Mouse (Mus musculus): ENCODE results near the gene Reep3. TPM values are rescaled to one million over a fixed set of nuclear protein-coding genes. Genes with fewer than 3 reads are reported as not detected.
"Not testable (repeated sequence)": the region's sequence is repeated elsewhere in the genome, so short reads cannot be mapped to it uniquely, and the experiment has no call there.

Reep3 gene
- polyA plus RNA-seq, 2 experiments: 35.0 to 41.3 TPM

DNA sequence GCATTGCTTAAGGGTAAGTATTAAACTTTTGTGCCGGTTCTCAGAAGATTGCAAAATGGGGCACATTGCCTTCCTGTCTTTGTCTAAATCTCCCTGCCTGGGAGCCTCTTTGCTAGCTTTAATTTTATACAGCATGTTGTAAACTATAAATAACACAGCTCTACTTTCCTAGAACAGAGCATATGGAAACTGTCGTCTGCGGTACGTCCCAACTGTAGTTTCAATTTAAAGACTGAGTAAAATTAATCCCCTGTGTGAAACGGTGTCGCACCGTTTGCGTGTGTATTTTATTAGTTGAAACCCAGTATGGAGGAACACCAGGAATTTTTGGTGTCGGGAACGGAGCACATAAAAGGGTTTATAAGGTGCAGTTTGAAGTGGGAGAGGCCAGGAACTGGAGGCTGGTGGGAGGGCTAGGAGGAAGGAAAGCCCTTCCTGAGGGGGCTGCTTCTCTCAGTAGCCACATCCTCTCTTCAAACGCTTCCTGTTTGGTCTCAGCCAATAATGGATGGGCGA is 92.2 kb downstream of the Reep3 start:
- no peaks in the 10 kb centered on the region for H3K9me3 ChIP-seq (ENCODE audit: control insufficient read depth, low read length)

DNA sequence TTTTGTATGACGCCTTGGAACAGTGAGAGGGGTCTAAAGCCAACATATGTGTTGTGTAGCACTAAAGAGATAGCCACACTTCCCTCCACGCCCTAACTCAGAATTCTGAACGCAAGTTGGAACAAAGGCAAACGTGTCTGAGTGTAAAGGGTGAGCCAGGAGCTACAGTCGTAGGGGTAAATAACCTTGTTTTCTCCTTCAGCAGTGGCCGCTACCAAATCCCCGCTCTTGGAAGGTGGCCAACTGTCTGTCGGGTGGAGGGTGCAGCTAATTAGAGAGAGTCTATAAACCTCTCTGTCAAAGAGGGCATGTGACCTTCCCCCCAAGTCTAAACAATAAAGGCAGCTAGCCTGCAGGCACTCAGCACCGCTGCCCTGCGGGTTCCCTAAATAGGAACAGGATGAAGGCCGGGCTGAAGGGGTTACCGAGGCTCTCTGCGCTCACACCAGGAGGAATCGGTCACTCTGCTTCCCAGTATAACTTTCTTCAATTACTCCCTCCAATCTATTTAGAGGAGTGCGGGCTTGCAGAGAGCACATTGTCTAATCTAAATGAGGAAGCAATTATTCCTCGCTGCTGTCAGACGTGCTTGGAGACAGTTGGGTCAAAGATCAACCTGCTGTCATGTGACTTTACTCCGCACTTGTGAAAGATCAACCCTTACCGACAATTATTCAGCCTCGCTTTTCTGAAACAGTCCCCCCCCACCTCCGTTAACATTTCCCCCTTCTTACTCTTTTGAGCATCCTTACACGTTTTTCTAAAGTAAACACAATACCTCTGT is 92.8 kb downstream of the Reep3 start:
- TF ChIP-seq POLR2A (IDR thresholded peaks at IDR 0.05; ENCODE audit: borderline replicate concordance, extremely low read depth, insufficient read depth, insufficient read length): no peak
- H3K4me1 ChIP-seq (ENCODE audit: control insufficient read depth, insufficient read depth, low read length): peaks cover 26% of the 10 kb centered on the region
- no peaks in the 10 kb centered on the region; the same call in 1 of the 2 replicates for H3K36me3 ChIP-seq (ENCODE audit: control insufficient read depth, insufficient read depth, low read length)
- H3K4me3 ChIP-seq (replicated peaks; ENCODE audit: low read length): peak overlapping the region; percentile 33
- H3K9me3 ChIP-seq (ENCODE audit: control insufficient read depth, low read length): no peaks in the 10 kb centered on the region
- under 1% methylated on average over 22 of the region's 22 CpGs for WGBS
- H3K4me2 ChIP-seq (replicated peaks; ENCODE audit: low read depth, low read length, severe bottlenecking): peak overlapping the region; percentile 60
- DNase-seq (ENCODE audit: low spot score) (peak; percentile 45), ATAC-seq (ENCODE audit: low FRiP score, low read depth) (peak; percentile 17)
- no peaks in the 10 kb centered on the region for H3K27me3 ChIP-seq (ENCODE audit: control insufficient read depth, insufficient read depth, low read length)
- H3K27ac ChIP-seq (replicated peaks; ENCODE audit: low read depth, low read length): peak overlapping the region; percentile 94
- peak overlapping the region; percentile 41; the same call in 1 of the 2 replicates for H3K9ac ChIP-seq (ENCODE audit: low read depth, low read length, severe bottlenecking)

More for the DNA sequence above, 92.2 kb downstream of the Reep3 start:
- peaks cover 26% of the 10 kb centered on the region for H3K4me1 ChIP-seq (ENCODE audit: control insufficient read depth, insufficient read depth, low read length)
- peak overlapping the region; percentile 33 for H3K4me3 ChIP-seq (replicated peaks; ENCODE audit: low read length)
- TF ChIP-seq POLR2A (IDR thresholded peaks at IDR 0.05; ENCODE audit: borderline replicate concordance, extremely low read depth, insufficient read depth, insufficient read length): no peak
- 0% methylated on average over 12 of the region's 12 CpGs for WGBS
- H3K36me3 ChIP-seq (ENCODE audit: control insufficient read depth, insufficient read depth, low read length): no peaks in the 10 kb centered on the region; the same call in 1 of the 2 replicates
- H3K9ac ChIP-seq (ENCODE audit: low read depth, low read length, severe bottlenecking): peak overlapping the region; percentile 41; the same call in 1 of the 2 replicates
- ATAC-seq (ENCODE audit: low FRiP score, low read depth): peak; percentile 50
- H3K4me2 ChIP-seq (replicated peaks; ENCODE audit: low read depth, low read length, severe bottlenecking): peak overlapping the region; percentile 60
- H3K27ac ChIP-seq (replicated peaks; ENCODE audit: low read depth, low read length): peak overlapping the region; percentile 94
- H3K27me3 ChIP-seq (ENCODE audit: control insufficient read depth, insufficient read depth, low read length): no peaks in the 10 kb centered on the region
- DNase-seq (ENCODE audit: low spot score): peak; percentile 75

DNA sequence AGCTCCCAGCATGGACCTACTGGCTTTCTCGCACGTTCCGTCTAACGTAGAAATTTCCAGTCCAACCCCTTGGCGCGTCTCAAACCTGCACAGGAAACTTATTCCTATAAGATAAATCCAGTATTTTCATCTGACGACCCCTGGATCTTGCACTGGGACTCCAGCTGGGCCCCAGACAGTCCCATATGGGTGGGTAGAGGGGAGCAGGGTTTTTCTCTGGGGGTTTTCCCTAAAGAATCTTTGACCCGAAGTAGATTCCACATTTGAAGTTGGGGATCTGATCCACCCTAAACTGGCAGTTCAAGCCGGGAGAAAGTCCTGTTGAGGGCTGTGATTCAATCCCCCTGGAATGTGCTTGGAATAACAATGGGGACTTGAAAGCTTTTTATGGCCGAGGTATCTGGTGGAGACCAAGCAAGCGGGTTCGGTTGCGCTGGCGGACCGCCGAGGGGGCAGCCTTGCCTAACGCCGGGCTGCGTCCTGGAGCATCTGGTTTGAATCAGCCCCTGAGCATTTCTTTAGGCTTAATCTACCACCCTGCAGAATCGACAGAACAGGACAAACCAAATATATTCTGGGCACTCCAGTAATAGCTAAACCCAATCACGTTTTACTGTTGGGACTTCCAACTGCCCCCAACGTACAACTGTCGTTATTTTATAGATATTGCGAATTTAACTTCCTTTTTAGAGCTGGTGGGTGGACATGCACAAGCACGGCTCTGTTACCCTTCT is 93.6 kb downstream of the Reep3 start:
- Histone ChIP-seq H3K4me1 (ENCODE audit: control insufficient read depth, insufficient read depth, low read length) (peaks cover 26% of the 10 kb centered on the region), H3K27ac (replicated peaks; ENCODE audit: low read depth, low read length) (peak overlapping the region; percentile 94), H3K9ac (ENCODE audit: low read depth, low read length, severe bottlenecking) (peak overlapping the region; percentile 41), H3K36me3 (ENCODE audit: control insufficient read depth, insufficient read depth, low read length) (no peaks in the 10 kb centered on the region; the same call in 1 of the 2 replicates), H3K4me3 (replicated peaks; ENCODE audit: low read length) (peak overlapping the region; percentile 33), H3K27me3 (ENCODE audit: control insufficient read depth, insufficient read depth, low read length) (no peaks in the 10 kb centered on the region), H3K4me2 (replicated peaks; ENCODE audit: low read depth, low read length, severe bottlenecking) (peak overlapping the region; percentile 60), H3K9me3 (ENCODE audit: control insufficient read depth, low read length) (no peaks in the 10 kb centered on the region)
- ATAC-seq (ENCODE audit: low FRiP score, low read depth): peak; percentile 80
- 1% methylated on average over 25 of the region's 25 CpGs for WGBS
- peak; percentile 87 for DNase-seq (ENCODE audit: low spot score)
- 0 out of 2 replicates have a peak, but pooled peaks have one; percentile 3 for TF ChIP-seq POLR2A (IDR thresholded peaks at IDR 0.05; ENCODE audit: borderline replicate concordance, extremely low read depth, insufficient read depth, insufficient read length)

DNA sequence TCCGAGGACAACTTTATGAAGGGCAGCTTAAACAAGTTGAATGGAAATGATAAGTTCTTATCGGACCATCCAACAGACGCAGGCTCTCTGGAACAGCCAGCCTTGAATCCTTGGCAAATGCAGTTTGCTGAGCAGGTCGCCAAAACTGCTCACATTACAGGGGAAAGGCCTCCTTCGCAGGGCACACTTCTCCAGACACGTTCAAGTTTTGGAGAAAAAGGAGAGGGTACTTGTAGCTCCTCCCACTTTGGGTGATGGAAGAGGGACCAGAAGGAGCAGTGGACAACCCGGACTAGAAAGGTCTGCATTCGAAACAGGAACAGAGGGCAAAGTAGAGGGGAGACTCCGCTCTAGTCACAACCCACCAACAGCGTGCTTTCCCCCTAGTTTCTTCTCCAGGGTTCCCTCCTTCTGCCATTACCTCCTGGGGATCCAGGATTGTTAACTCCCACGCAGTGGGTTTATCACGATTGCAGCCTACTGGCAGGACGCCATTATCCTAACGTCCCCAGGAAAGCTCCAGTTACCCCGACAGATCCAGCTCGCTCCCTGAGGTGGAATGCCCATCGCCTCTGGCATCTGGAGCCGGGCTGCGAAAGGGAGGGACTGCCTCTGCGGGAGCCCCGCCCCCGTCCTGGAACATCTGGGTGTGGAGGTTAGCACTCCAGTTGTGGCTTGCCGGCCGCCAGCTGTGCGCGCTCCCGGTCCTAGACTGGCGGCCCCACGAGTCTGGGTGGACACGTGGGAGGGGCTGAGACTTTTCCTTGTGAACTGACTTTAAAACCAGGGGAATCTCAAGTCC is 94.3 kb downstream of the Reep3 start:
- peak overlapping the region; percentile 41 for H3K9ac ChIP-seq (ENCODE audit: low read depth, low read length, severe bottlenecking)
- no peaks in the 10 kb centered on the region; the same call in 1 of the 2 replicates for H3K36me3 ChIP-seq (ENCODE audit: control insufficient read depth, insufficient read depth, low read length)
- H3K4me3 ChIP-seq (replicated peaks; ENCODE audit: low read length): peak overlapping the region; percentile 33
- DNase-seq (ENCODE audit: low spot score) (peak; percentile 84), ATAC-seq (ENCODE audit: low FRiP score, low read depth) (peak; percentile 81)
- H3K27me3 ChIP-seq (ENCODE audit: control insufficient read depth, insufficient read depth, low read length): no peaks in the 10 kb centered on the region
- TF ChIP-seq POLR2A (IDR thresholded peaks at IDR 0.05; ENCODE audit: borderline replicate concordance, extremely low read depth, insufficient read depth, insufficient read length): 0 out of 2 replicates have a peak, but pooled peaks have one; percentile 7
- WGBS: 6% methylated on average over 29 of the region's 30 CpGs
- H3K4me1 ChIP-seq (ENCODE audit: control insufficient read depth, insufficient read depth, low read length): peaks cover 26% of the 10 kb centered on the region
- peak overlapping the region; percentile 94 for H3K27ac ChIP-seq (replicated peaks; ENCODE audit: low read depth, low read length)
- no peaks in the 10 kb centered on the region for H3K9me3 ChIP-seq (ENCODE audit: control insufficient read depth, low read length)
- H3K4me2 ChIP-seq (replicated peaks; ENCODE audit: low read depth, low read length, severe bottlenecking): peak overlapping the region; percentile 60

DNA sequence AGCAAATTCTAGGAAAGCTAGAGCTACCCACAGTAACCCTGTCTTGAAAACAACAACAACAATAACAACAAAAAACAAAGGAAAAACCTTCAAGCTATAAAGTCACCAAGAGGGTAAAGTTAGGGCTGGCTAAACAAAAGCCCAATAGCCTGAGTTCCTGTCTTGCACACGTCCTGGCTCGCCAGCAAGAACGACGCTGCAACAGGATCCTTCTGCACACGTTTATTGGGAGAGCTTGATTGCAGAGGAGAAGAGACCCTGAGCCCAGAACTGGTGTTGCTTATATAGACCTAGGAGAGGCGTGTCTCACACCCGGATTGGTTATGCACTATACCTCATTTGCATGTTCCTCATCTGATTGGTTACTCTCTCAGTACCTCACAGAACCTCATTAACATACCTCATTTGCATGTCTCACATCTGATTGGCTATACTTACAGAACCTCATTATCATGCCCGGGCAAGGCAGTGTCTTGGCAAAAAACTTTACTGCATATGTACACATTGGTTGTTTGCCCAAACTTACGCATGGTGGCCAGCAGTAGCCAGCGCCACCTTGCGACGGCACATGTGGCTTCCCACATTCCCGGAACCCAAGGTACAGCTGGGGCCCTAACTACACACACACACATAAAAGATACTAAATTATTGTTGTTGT is 95.7 kb downstream of the Reep3 start:
- not testable (repeated sequence) for H3K4me2 ChIP-seq (replicated peaks; ENCODE audit: low read depth, low read length, severe bottlenecking)
- 92% methylated on average over 13 of the region's 13 CpGs for WGBS

More for the DNA sequence above, 95.7 kb downstream of the Reep3 start:
- not testable (repeated sequence) for H3K4me3 ChIP-seq (replicated peaks; ENCODE audit: low read length); H3K27ac ChIP-seq (replicated peaks; ENCODE audit: low read depth, low read length); DNase-seq (ENCODE audit: low spot score); H3K9ac ChIP-seq (ENCODE audit: low read depth, low read length, severe bottlenecking); H3K36me3 ChIP-seq (ENCODE audit: control insufficient read depth, insufficient read depth, low read length); H3K27me3 ChIP-seq (ENCODE audit: control insufficient read depth, insufficient read depth, low read length); ATAC-seq (ENCODE audit: low FRiP score, low read depth); H3K9me3 ChIP-seq (ENCODE audit: control insufficient read depth, low read length)
- H3K4me1 ChIP-seq (ENCODE audit: control insufficient read depth, insufficient read depth, low read length): peaks cover 26% of the 10 kb centered on the region

Measured in limb, embryonic 14.5 days (tissue).